Mouse (Mus musculus) adrenal gland, postnatal 14 days (tissue): ENCODE data around the gene Cox6b1. TPM values are rescaled to one million over a fixed set of nuclear protein-coding genes. Genes with fewer than 3 reads are reported as not detected.

Experiments used
- DNase-seq: peaks from one replicate; pipeline ENCODE4 v3.0.0; 2021; ENCODE audit warnings: mixed read lengths
- long read RNA-seq, 2 experiments: library from polyadenylated mRNA; stranded (forward); transcript quantifications; one replicate each; pipeline ENCODE4 v2.0.0; 2021
- total RNA-seq: library from RNA; stranded (reverse); gene quantifications from 2 replicates; pipeline ENCODE4 v1.2.3, GENCODE M21; 2021

The Cox6b1 gene
- 3,197 and 3,382 TPM in 2 replicates for total RNA-seq
- long read RNA-seq, experiment 1, transcript Cox6b1-201 (4 exons, 618 nt) = major isoform, 1,190 of 1,242 reads
- long read RNA-seq, experiment 1, partial matches to known transcripts = 39 of 1,242 reads
- long read RNA-seq, experiment 1, other reads (novel, unspliced or antisense) = 10 of 1,242 reads
- long read RNA-seq, experiment 2, transcript Cox6b1-201 (4 exons, 618 nt) = major isoform, 1,617 of 1,729 reads
- long read RNA-seq, experiment 2, partial matches to known transcripts = 67 of 1,729 reads
- long read RNA-seq, experiment 2, other reads (novel, unspliced or antisense) = 42 of 1,729 reads

DNA sequence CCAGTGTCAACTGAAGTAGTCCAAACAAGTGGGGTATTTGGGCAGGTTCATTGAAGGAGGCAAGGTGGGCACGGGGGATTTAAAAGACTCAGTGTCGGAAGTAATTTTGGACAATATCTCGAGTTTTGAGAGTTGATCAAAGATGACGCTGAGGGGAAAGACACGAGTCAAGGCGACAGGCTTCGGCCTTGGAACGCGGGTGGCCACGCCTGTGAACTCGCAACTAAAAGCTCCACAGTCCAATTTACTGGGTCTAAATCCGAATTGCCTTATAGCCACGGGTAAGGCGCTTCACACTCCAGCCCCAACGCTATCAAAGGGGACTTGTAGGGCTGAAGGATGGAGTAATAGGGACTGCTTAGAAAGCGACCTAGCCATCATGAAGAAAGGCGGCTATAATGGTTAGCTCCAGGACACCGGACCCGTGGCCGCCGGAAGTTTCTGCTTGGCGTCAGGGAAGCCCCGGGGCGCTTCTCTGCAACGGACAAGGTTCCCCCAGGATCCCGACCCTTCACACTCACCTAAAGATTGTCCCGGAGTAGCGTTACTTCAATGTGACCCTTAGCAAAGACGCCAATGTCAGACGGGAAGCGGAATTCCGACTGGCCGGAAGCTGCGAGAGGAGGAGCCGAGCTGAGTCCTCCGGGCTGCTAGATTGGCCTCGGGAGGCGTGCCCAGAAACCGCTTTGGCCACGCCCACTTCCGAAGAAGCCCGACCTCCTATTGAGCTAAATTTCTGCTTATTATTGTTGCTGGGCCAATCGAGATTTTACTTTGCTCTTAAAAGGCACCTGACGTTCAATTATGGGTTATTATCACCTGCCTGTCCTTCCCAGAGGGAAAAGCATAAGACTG is at the start of gene Cox6b1:
Gene Cox6b1 (minus strand): TSS at position 622 of the 855 bp plus-strand sequence.
- DNase-seq = peak; percentile 93

DNA sequence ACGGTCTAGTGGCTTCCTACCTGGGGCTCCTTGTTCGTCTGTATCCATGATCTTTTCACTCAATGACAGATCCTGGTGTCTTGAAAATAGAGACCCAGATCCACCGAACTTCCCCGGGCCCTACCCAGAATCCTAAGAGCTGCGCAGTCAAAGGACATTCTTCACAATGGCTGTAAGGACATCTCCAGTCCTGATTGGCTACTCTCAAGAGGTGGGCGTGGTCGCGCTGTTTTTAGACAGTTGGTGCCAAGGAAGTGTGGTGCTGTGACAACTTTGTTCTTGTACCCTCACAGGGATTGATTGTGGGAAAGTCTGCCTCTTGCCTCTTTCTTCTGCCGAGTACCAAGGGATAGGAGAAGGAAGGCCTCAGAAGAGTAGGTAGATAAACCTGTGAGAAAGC is 45.5 kb upstream of the Cox6b1 start, which contains the start of gene Pmis2:
Gene Pmis2 (minus strand): TSS at position 126 of the 400 bp plus-strand sequence.
- no peak for DNase-seq

DNA sequence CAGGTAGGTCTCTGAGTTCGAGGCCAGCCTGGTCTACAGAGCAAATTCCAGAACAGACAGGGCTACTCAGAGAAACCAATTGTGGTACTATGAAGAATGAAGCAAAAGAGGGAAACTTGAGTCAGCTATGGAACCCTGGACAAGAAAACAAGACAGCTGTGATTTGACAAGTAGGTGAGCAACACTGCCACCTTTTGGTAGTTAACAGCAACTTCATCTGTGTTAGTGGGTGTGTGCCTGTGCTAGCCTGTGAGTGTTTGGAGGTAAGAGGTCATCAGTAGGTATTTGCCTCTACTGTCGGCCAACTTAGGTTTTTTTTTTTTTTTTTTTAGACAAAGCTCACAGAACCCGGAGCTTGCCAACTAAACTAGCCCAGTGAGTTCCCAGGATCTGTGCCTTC is 43.3 kb upstream of the Cox6b1 start:
- no peak for DNase-seq

DNA sequence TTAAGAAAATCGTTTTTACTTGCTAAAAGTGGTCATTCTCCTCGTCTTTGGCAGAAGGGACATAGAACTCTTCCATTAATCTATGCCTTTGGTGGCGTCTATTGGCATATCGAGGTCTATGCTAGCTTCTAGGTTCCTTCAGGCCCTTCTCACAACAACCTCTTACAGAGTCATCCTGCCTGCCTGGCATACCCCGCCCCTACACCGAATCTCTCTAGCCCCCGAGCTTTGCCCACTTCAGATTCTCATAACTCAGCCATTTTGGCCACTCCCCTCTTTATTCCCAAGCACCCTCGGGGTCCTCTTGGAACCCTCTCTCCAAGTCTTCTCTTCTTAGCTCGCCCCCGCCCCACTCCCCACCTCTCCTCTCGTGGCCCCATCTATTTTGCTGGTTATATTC is 39.4 kb upstream of the Cox6b1 start:
- DNase-seq = peak; percentile 25

DNA sequence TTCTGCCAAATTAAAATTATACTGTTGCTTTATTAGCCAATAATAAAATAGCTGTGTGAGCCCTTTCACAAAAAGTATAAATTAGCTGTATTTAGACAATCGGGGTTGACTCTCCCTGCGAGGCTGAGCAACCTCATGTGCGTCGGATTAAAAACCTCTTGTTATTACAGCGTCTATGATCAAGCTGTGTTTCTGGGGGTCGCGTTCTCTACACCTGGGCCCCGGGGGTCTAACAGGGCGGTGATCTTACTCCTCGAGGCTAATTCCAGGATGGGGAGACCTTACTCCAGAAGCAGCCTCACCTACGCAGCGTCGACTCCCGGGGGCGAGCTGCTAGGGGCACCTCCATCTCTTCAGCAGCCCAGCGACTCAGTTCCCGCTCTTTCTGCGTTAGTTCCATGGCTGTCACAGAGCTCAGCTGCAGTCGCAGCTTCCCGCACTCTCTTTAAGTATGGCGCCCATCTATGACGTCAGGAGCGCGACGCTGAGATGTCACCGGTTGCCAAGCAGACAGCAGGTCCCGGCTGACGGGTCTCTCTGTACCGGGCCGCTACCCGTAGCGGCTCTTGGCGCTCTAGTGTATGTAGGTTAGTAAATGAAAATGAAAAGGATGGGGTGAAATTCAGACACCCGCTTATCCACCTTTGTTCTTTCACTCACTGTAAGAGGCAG is 38.7 kb upstream of the Cox6b1 start, which contains the start of gene Haus5:
Gene Haus5 (minus strand): TSS at position 466 of the 672 bp plus-strand sequence.
- DNase-seq = peak; percentile 94

DNA sequence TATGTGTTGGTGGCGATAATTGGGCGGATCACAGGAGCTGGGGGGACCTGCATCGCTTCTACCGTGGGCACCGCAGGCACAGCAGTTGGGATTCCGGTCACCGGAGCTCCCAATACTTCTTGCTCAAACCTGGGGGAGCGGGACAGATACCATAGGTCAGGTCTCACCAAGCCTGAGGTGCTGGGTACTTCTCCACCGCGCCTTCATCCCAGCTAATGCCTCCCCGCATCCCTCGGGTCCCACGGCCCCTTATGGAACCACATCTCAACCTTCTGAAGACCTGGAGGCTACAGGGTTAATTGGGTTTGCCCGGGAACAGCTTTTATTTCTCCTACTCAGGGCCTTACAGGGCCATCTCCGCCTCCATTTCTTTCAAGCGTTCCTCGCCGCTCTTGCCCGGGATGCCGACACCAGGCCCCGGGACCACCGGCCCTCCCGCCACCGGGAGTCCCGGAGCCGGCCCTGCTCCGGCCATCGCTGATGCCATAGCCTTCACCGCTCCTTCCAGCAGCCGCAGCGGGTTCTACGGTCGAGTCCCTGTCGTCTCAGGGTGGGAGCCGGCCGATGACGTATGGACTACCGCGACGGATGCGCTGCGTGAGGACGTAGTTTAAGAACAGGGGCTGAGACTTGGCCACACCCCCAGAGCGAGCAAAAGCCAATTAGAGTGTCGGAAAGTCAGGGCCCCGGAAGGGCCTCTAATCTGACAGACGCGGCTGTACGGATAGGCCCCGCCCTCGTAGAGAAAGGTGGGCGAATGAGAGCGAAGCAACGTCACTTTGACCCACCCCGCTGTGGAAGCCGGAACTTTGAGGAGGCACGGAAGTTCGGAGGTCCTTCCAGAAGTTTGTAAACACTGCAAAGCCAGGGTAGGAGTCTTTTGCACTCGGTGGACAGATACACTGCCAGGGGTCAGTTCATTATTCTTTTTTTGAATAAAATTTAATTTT is 23.9 kb upstream of the Cox6b1 start, which contains the start of gene Rbm42:
Gene Rbm42 (minus strand): TSS at position 727 of the 950 bp plus-strand sequence.
- DNase-seq = peak; percentile 99

DNA sequence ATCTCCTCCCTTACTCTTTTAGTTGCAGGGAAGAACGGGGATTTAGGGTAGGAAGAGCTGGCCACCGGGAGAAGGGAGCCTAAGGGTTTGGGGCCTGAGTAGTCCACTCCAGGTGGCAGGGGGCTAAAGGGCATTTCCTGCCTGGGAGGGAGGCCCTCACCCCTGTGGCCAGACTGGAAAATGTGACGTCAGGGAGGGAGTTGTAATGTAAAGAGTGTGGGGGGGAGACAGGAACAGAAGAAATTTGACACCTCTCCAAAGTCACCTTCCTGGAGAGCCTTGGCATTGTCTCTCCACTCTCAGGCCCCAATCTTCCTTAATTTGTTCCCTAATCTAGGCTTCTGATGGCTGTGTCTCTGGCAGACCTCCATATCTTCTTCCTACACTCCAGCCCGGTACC is 13.1 kb upstream of the Cox6b1 start:
- DNase-seq = no peak

DNA sequence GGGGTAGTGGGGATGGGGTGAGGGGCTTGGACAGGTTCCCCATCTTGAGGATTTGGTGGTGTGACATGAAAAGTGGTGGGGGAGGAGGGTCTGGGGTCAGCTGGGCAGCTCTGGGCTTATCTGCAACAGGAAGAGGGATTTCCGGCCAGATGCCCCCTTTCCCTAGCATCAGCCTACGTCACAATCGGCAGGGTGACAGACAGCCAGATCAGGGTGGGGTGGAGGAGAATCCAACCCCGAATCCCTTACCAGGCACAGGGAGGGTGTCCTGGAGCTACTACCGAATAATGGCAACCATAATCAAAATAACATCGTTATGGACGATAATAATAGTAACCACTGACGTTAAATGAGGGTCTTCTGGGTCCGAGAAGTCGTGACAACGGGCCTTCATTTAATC is 10.4 kb upstream of the Cox6b1 start:
- DNase-seq = no peak

DNA sequence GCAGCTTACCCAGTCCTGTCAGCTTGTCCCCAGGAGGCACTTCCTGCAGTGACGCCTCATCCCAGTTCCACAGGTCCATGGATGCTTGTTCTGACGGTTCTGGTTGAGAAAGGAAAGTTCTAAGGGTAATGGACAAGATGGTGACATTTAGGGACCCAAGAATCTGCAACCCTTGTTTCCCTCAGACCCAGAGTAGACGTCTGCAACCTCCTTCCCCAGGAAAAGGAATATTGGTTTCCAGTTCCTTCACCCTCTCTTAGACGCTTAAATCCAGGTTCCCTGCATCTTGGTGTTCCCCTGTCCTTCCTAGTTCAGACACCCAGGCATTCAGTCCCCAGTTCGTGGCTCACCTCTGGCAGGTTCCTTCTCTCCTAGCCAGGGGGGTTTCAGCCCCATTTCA is 9.8 kb upstream of the Cox6b1 start, which contains the start of gene Etv2:
Gene Etv2 (minus strand): TSS at position 101 of the 400 bp plus-strand sequence.
- DNase-seq = no peak

DNA sequence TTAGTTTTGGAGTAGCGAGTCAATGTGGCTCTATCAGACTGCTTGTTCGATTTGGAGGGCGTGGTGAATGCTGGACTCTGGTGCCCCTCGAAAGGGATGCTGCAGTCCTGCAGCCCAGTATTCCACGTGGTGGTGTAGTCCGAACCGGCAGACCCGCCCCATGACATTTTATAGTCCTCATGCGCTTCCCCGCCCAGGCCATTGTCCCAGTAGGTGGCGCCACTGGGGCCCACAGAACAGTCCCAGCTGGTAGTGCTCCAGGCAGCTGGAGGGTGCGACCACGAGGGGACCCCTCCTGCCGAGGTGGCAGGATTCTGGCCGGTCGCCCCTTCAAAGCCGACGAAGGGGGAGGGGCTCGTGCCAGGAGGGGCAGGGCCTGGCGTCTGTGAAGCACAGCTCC is 8.7 kb upstream of the Cox6b1 start:
- peak; percentile 83 for DNase-seq

DNA sequence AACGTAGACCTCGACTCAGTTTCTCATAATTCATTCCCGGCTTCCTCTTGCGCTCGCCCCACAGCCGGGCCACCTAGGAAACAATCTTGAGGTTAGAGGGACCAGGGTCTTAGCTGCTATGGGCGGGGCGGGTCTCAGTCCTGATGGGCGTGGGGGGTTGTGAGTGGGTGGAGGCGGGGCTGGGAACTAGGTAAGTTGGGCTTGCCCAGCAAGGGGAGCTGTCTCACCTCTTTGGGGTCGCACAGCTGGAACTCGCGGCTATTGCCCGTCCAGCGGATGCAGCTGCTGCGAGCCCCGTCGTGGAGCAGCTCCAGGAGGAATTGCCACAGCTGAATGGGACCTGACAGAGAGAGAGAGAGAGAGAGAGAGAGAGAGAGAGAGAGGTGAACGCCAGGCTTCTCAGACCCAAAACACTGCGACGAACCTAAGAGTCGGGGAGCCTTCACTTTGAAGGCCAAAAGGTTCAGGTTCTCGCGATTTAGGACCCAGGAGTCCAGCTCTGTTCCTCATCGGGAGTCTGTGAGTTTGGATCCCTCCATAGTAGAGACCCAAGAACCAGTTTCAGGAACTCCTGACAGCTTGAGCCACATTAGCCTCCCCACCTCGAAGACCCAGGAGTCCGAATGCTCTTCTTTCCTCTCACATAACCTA is 7.9 kb upstream of the Cox6b1 start:
- DNase-seq = no peak

DNA sequence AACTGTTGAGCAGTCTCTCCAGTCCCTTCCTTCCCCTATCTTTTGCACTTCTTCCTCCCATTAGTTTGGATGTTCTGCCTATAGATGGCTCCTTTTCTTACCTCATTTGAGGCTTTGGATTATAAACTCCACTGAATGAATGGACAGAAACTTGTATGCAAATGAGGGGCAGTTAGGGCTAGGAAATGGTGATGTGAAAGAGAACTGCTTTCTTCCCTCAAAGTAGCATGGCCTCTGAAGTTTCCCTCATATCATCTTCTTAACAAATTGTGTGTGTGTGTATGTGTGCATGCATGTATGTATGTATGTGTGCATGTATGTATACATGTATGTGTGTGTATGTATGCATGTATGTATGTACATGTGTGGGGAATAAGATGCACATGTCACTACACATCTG is 3.1 kb upstream of the Cox6b1 start:
- DNase-seq = no peak

DNA sequence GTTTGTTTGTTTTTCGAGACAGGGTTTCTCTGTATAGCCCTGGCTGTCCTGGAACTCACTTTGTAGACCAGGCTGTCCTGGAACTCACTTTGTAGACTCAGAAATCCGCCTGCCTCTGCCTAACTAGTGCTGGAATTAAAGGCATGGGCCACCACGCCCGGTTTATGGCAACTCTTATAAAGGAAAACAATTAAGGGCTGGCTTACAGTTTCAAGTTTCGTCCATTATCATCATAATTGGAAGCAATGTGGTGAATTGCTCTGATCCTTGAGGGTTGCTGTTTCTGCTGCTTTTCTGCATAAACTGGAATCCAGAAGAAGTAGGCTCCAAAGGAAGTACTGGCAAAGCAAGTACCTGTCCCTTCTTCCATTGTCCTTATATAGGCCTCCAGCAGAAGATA is 696 bp upstream of the Cox6b1 start:
- no peak for DNase-seq

DNA sequence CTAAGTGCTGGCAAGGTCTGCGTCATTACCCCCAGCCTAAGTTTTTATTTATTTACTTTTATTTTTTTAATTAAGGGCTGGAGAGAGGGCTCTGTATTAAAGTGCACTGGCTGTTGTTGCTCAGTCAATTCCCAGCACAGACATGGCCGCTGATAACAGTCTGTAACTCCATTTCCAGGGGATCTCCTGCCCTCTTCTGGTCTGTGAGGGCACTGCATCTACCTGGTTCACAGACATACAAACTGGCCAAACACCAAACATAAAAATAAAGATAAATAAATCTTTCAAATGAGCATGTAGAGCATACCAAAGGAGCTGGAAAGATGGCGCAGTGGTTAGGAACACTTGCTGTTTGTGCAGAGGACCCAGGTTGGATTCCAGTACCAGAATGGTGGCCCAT is 6.7 kb downstream of the Cox6b1 start:
- DNase-seq = peak; percentile 53

DNA sequence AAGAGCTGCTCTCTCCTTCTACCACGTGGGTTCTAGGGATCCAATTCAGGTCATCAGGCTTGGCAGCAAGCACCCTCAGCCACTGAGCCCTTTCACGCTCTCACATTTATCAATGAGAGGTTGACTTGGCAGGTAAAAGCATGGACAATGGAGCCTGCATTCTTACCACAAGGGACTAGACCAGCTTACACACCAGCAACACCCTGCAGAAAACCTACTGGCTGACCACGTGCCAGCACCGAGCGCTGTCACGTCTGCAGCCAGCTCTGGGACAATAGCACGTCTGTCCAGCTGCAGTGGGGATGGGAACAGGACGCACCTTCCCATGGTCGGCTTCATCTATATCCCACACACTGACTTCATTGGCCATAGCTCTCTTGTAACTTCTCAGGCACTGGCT is 7.3 kb downstream of the Cox6b1 start:
- no peak for DNase-seq

DNA sequence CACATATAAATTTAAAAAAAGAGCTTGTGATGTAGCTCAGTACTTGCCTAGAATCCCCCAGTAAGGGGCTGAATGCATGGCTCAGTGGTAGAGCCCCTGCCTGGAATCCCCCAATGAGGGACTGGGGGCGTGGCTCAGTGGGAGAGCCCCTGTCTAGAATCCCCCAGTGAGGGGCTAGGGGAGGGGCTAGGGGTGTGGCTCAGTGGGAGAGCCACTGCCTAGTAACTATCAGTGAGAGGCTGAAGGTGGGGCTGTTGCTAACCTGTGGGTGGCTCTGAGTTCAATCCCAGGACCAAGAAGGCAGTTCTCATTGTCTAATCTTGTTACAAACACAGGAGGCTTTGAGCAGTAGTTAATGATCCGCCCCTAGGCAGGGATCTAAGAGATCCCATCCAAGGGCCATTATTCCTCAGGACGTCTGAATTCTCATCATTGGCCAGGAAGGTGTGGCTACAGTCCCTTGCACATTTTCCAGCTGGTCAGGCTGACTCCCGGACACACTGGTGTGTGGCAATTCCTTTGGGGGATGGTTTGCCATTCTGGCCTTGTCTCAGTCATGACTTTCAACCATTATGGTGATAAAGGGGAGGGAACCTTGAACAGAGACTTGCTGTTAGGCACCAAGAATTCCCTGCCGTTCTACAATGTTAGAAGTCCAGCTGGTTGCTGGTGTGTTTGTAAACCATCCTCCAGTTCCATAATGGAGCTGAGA is 10.7 kb downstream of the Cox6b1 start:
- DNase-seq = peak; percentile 79

DNA sequence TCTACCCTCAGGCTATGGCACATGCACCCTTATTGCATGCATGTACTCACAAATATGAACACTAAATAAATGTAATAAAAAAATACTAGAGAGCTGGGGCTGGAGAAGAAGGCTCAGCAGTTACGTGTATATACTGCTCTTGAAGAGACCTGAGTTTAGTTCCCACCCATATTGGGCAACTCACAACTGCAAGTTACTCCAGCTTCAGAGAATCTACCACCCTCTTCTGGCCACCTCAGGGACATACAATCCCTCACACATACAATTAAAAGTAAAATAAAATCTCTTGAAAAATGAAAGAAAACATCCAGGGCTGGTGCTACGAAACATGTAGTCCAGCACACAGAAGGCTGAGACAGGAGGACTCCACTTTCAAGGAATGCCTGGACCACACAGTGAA is 11.5 kb downstream of the Cox6b1 start:
- DNase-seq = no peak

DNA sequence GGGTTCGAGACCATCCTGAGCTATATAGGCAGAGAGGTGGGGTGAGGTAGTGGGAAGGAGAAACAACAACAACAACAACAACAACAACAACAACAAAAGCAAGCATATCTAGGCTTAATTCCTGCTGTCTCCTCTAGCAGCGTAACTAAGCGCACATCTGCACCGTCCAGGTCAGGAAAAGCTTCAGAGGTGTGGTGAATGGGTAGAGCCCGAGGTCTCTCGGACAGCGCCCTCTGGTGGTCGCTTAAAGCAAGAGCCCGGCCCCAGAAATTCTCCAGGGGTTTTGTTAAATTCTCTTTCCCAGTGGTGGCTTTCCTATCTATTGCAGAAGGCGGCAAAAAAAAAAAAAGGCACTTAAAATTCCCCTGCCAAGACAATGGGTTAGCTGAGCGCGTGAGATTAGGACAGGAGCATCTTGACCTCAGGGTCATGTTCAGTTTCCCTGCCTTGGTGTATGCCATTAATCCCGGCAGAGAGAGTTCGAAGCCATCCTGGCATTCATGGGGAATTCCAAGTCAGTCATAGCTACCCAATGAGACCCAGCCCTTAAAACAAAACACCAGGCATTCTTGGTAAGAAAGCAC is 12.3 kb downstream of the Cox6b1 start:
- peak; percentile 83 for DNase-seq

DNA sequence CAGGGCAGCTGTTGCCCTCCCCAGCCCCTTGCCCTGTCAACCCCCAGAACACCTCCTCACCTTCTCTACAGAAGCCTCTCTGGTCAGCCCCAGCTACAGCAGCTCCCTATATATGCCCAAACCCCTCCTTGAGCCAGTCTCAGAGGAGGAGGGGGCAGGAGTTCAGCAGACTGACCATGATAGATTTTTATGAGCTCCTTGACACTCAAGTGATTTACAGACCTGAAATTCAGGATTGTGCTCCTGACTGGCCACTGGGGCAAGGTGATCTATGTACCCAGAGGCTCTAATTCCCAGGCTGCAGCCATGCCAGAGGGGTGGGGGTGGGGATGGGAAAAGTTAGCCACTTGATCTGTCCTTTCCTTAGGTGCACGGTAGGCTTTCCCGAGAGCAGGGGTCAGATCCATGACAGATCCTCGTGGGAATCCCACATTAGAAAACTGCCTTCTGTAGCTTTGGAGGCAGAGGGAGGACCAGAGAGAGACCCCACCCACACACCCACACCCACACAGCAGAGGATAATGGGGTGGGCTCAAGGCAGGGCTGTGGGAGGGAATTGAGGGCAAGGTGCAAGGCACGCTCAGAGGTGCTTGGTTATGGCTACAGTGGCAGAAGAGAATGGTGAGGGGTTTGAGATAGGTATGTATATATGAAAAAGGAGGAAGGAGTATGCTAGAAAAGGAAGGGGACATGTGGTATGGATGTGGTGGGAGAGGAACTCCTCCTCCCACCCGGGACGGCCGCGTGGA is 13.1 kb downstream of the Cox6b1 start, which contains the start of gene Upk1a:
Gene Upk1a (minus strand): TSS at position 194 of the 749 bp plus-strand sequence.
- no peak for DNase-seq
